Mouse (Mus musculus): ENCODE results near the gene Kif1b. TPM values are rescaled to one million over a fixed set of nuclear protein-coding genes. Genes with fewer than 3 reads are reported as not detected.

The Kif1b gene
- polyA plus RNA-seq, 1 experiment from 2014 or later: 123 TPM

GRCm38 (mm10) chr4:149143594-149143993 is 163.9 kb downstream of the Kif1b start:
- Histone ChIP-seq H3K27ac (replicated peaks) (no peak overlapping the region), H3K9me3 (no peaks in the 10 kb centered on the region), H3K9ac (no peak overlapping the region), H3K4me2 (no peak overlapping the region), H3K36me3 (no peaks in the 10 kb centered on the region), H3K4me1 (replicated peaks) (no peaks in the 10 kb centered on the region), H3K27me3 (no peaks in the 10 kb centered on the region), H3K4me3 (no peak overlapping the region)
- WGBS: 29% methylated on average over 4 of the region's 4 CpGs
- no peak for ATAC-seq (ENCODE audit: low FRiP score, low read depth)

DNA sequence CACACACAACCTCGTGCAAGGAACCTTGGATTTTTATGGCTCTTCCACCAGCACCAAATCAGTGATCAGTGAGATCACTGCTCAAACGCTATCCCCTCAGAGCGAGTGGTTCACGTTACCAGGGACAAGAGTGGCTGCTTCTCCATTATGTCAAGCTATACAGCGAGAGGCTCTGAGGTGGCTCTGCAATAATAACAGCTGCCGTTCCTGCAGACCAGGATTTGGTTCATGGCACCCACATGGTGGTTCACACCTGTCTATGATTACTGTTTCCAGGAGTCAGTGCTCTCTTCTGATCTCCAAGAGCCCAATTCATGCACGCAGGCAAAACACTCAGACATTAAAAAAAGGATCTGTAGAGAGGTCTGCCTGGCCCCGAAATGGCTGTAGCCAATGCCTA is 169.0 kb downstream of the Kif1b start:
- Histone ChIP-seq H3K4me2 (no peak overlapping the region), H3K4me3 (no peak overlapping the region), H3K4me1 (replicated peaks) (peaks cover 9% of the 10 kb centered on the region), H3K27me3 (no peaks in the 10 kb centered on the region), H3K36me3 (no peaks in the 10 kb centered on the region), H3K9ac (no peak overlapping the region), H3K27ac (replicated peaks) (no peak overlapping the region), H3K9me3 (no peaks in the 10 kb centered on the region)
- 88% methylated on average over 8 of the region's 8 CpGs for WGBS
- no peak for ATAC-seq (ENCODE audit: low FRiP score, low read depth)

DNA sequence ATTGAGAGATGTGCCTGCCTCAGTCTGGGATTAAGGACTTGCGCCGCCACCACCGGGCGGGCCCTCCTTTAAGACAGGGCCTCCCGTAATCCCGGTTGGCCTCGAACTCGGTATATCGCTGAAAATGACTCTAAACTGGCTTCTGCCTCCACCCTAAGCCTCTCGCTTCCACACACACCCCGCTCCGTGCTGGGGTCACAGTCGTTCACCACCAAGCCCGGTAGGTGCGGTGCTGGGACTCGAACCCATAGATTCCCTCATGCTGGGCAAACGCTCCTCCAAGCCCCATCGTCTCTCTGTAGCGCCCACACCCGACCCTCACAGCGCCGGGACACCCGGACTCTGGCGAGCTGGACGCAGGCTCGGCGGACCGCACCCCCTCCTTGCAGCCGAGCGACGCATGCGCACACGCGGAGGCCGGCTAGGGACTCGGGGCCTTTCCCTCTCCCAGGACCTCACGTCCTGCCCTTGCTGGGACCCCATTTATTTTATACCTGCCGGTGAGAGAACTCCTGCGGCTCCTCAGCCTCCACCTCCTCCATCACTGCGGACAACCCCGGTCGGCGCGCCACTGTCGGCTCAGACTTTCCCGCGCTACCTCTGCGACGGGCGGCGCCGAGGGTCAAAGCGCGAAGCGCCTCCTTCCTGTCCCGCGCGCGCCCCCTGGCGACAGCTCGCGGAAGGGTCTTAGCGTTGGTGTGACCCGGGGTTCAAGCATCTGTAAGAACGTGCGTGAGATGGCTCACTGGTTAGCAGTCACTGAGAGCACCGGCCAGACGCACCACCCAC is 170.3 kb downstream of the Kif1b start, which contains the start of gene Cenps:
Gene Cenps, minus strand, starts transcription at position 648 of the 789 bp plus-strand sequence.
- Histone ChIP-seq H3K27me3 (no peaks in the 10 kb centered on the region), H3K4me2 (peak within 1 kb of the TSS; percentile 72)
- under 1% methylated on average over 68 of the region's 68 CpGs for WGBS

GRCm38 (mm10) chr4:149136116-149136850 is 171.2 kb downstream of the Kif1b start:
- Histone ChIP-seq H3K9me3 (no peaks in the 10 kb centered on the region), H3K4me3 (peak overlapping the region; percentile 71), H3K27ac (replicated peaks) (no peak overlapping the region), H3K4me1 (replicated peaks) (peaks cover 9% of the 10 kb centered on the region), H3K36me3 (no peaks in the 10 kb centered on the region), H3K9ac (0 out of 2 replicates have a peak overlapping the region, but pooled peaks have one; percentile 44), H3K4me2 (peak overlapping the region; percentile 72), H3K27me3 (no peaks in the 10 kb centered on the region)
- WGBS: 67% methylated on average over 18 of the region's 18 CpGs
- no peak for ATAC-seq (ENCODE audit: low FRiP score, low read depth)

More for the DNA sequence above, 170.3 kb downstream of the Kif1b start, which contains the start of gene Cenps:
- peak; percentile 92 for ATAC-seq (ENCODE audit: low FRiP score, low read depth)
- Histone ChIP-seq H3K36me3 (no peaks in the 10 kb centered on the region), H3K4me3 (peak within 1 kb of the TSS; percentile 71), H3K9ac (peak within 1 kb of the TSS; percentile 44), H3K27ac (replicated peaks) (peak within 1 kb of the TSS; percentile 81), H3K9me3 (no peaks in the 10 kb centered on the region), H3K4me1 (replicated peaks) (peaks cover 9% of the 10 kb centered on the region)

- H3K4me1 ChIP-seq (replicated peaks): peaks cover 9% of the 10 kb centered on the region
- WGBS: 87% methylated on average over 5 of the region's 5 CpGs
- no peaks in the 10 kb centered on the region for H3K27me3 ChIP-seq
- no peak overlapping the region for H3K27ac ChIP-seq (replicated peaks)
- no peak overlapping the region for H3K4me2 ChIP-seq
- H3K9me3 ChIP-seq: no peaks in the 10 kb centered on the region
- no peak for ATAC-seq (ENCODE audit: low FRiP score, low read depth)
- H3K9ac ChIP-seq: no peak overlapping the region
- no peaks in the 10 kb centered on the region for H3K36me3 ChIP-seq
- H3K4me3 ChIP-seq: no peak overlapping the region
Observed at GRCm38 (mm10) chr4:149133395-149133794, 174.1 kb downstream of the Kif1b start.

GRCm38 (mm10) chr4:149131789-149132565 is 175.5 kb downstream of the Kif1b start:
- H3K4me2 ChIP-seq: no peak overlapping the region
- ATAC-seq (ENCODE audit: low FRiP score, low read depth): no peak
- H3K27me3 ChIP-seq: no peaks in the 10 kb centered on the region
- H3K4me3 ChIP-seq: no peak overlapping the region
- H3K4me1 ChIP-seq (replicated peaks): peaks cover 9% of the 10 kb centered on the region
- 92% methylated on average over 21 of the region's 21 CpGs for WGBS
- no peak overlapping the region for H3K9ac ChIP-seq
- H3K36me3 ChIP-seq: no peaks in the 10 kb centered on the region
- H3K27ac ChIP-seq (replicated peaks): no peak overlapping the region
- H3K9me3 ChIP-seq: no peaks in the 10 kb centered on the region

- ATAC-seq (ENCODE audit: low FRiP score, low read depth): no peak
- Histone ChIP-seq H3K27me3 (no peaks in the 10 kb centered on the region), H3K9me3 (no peaks in the 10 kb centered on the region), H3K4me3 (no peak overlapping the region), H3K27ac (replicated peaks) (no peak overlapping the region), H3K4me2 (no peak overlapping the region), H3K9ac (no peak overlapping the region), H3K36me3 (no peaks in the 10 kb centered on the region), H3K4me1 (replicated peaks) (peaks cover under 1% of the 10 kb centered on the region; the same call in 1 of the 2 replicates)
- WGBS: 91% methylated on average over 23 of the region's 23 CpGs
Observed at GRCm38 (mm10) chr4:149131021-149131752, 176.3 kb downstream of the Kif1b start.

DNA sequence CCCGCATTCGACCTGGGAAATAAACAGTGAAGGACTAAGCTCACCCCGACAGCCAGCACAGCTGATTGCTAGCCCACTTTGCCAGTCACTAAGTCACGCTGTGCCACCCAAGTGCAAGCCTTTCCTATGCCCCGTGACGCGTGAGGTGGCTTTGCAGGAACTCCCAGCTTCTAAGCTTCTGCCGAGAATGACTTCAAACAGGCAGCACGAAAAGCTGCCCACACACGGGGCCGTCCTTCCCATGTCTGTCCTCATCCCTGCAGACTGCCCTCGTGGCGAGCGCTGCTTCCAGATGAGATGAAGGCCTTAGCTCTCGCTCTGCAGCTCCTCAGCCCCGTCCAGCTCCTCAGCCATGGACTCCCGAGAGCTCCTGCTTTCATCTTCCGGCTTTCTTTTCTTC is 179.0 kb downstream of the Kif1b start:
- H3K4me1 ChIP-seq (replicated peaks): no peaks in the 10 kb centered on the region

DNA sequence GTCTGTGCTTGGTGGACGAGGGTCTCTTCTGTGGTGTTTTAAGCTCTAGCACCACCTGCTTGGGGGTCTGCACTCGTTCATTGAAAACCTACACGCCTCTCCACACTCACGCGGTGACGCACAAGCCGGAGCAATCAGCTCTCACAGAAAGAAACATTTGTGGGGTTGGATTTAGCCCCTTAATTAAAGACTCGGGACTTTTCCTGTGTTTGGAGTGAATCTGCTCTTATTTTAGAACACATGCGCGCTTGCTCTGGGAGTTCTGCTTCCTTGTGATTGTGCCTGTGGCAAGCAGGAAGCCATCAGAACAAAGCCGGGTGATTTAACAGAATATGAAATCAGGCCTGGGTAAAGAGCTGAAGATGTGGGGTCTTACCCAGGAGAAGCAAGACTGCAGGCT is 180.8 kb downstream of the Kif1b start, which contains the start of gene Cort:
Gene Cort, minus strand, starts transcription at position 101 of the 400 bp plus-strand sequence.
- 83% methylated on average over 11 of the region's 11 CpGs for WGBS

More for the DNA sequence above, 179.0 kb downstream of the Kif1b start:
- ATAC-seq (ENCODE audit: low FRiP score, low read depth): no peak
- H3K9me3 ChIP-seq: no peaks in the 10 kb centered on the region
- no peak overlapping the region for H3K27ac ChIP-seq (replicated peaks)
- H3K9ac ChIP-seq: no peak overlapping the region
- H3K27me3 ChIP-seq: no peaks in the 10 kb centered on the region
- 83% methylated on average over 18 of the region's 18 CpGs for WGBS
- no peak overlapping the region for H3K4me3 ChIP-seq
- no peaks in the 10 kb centered on the region for H3K36me3 ChIP-seq
- H3K4me2 ChIP-seq: no peak overlapping the region

More for the DNA sequence above, 180.8 kb downstream of the Kif1b start, which contains the start of gene Cort:
- ATAC-seq (ENCODE audit: low FRiP score, low read depth): no peak
- no peak within 1 kb of the TSS for H3K4me2 ChIP-seq
- H3K36me3 ChIP-seq: peaks cover 4% of the 10 kb centered on the region; the same call in 1 of the 2 replicates
- no peak within 1 kb of the TSS for H3K9ac ChIP-seq
- no peak within 1 kb of the TSS for H3K27ac ChIP-seq (replicated peaks)
- no peaks in the 10 kb centered on the region for H3K9me3 ChIP-seq
- no peak within 1 kb of the TSS for H3K4me3 ChIP-seq
- no peaks in the 10 kb centered on the region for H3K27me3 ChIP-seq
- no peaks in the 10 kb centered on the region for H3K4me1 ChIP-seq (replicated peaks)
